Mouse (Mus musculus): ENCODE measurements at regions not wholly inside any gene's neighbourhood (a gene's known extent, or its start where the extent isn't known, plus 50 kb on each side); places are given as distances from the start of the nearest gene placed in this dataset.

- DNase-seq (ENCODE audit: extremely low read depth) = no peak
- Histone ChIP-seq H3K36me3 (replicated peaks in 1 of 2; ENCODE audit: control insufficient read depth in 1 of 2, insufficient read depth in 1 of 2, low read length in 1 of 2) (no peaks in the 10 kb centered on the region), H3K9ac (ENCODE audit: insufficient read depth, low read depth) (no peak overlapping the region), H3K4me3 (replicated peaks in 1 of 3; ENCODE audit: low read depth in 2 of 3, low read length in 2 of 3, poor library complexity in 1 of 3) (no peak overlapping the region), H3K79me2 (replicated peaks; ENCODE audit: control insufficient read depth, extremely low read depth, insufficient read depth, poor library complexity, severe bottlenecking) (no peaks in the 10 kb centered on the region), H3K4me1 (ENCODE audit: control insufficient read depth in 1 of 2, insufficient read depth in 2 of 2) (no peaks in the 10 kb centered on the region), H3K27ac (ENCODE audit: insufficient read depth, low read depth) (no peak overlapping the region), H3K9me3 (replicated peaks; ENCODE audit: low read length) (no peaks in the 10 kb centered on the region), H3K27me3 (replicated peaks) (peaks cover 61% of the 10 kb centered on the region), H3K4me2 (ENCODE audit: insufficient read depth, low read depth, poor library complexity, severe bottlenecking) (no peak overlapping the region)
- no peak for TF ChIP-seq IRF4 (IDR thresholded peaks at IDR 0.05; ENCODE audit: low read depth, low read length)
- no peak for TF ChIP-seq PAX5 (IDR thresholded peaks at IDR 0.05; ENCODE audit: low read length)
- TF ChIP-seq GABPA (IDR thresholded peaks at IDR 0.05; ENCODE audit: insufficient replicate concordance, low read depth, low read length) = no peak
- no peak for TF ChIP-seq MEF2A (IDR thresholded peaks at IDR 0.05; ENCODE audit: borderline replicate concordance, low read depth, low read length)
- TF ChIP-seq E2F4 (IDR thresholded peaks at IDR 0.05; ENCODE audit: insufficient replicate concordance, low read depth, low read length) = no peak
- TF ChIP-seq ETS1 (conservative IDR thresholded peaks at IDR 0.05; ENCODE audit: low read depth, low read length) = no peak
- dilution Hi-C loops (cut with MboI; ENCODE audit: extremely low pct_ligation_motif_present, extremely low pct_unique_long_range_greater_than_20kb, low sequenced_read_pairs) = no loop called here
- in situ Hi-C loops (cut with MboI; ENCODE audit: low pct_ligation_motif_present, low pct_unique_long_range_greater_than_20kb, low sequenced_read_pairs) = no loop called here
Measured at GRCm38 (mm10) chr6:121553501-121554132, 80.1 kb upstream of the Iqsec3 start.

GRCm38 (mm10) chr6:121533521-121533920, 60.0 kb upstream of the Iqsec3 start:
- in situ Hi-C loops (cut with MboI; ENCODE audit: low pct_ligation_motif_present, low pct_unique_long_range_greater_than_20kb, low sequenced_read_pairs) (loop anchor here (10.0 kb wide), 1 partner anchor 199 kb away; no protein-coding TSS in a partner anchor), dilution Hi-C loops (cut with MboI; ENCODE audit: extremely low pct_ligation_motif_present, extremely low pct_unique_long_range_greater_than_20kb, low sequenced_read_pairs) (no loop called here)
- H3K27ac ChIP-seq (ENCODE audit: insufficient read depth, low read depth) = no peak overlapping the region
- H3K4me3 ChIP-seq (replicated peaks in 1 of 3; ENCODE audit: low read depth in 2 of 3, low read length in 2 of 3, poor library complexity in 1 of 3) = no peak overlapping the region
- peaks cover 60% of the 10 kb centered on the region for H3K27me3 ChIP-seq (replicated peaks)
- no peaks in the 10 kb centered on the region for H3K4me1 ChIP-seq (ENCODE audit: control insufficient read depth in 1 of 2, insufficient read depth in 2 of 2)
- H3K36me3 ChIP-seq (replicated peaks in 1 of 2; ENCODE audit: control insufficient read depth in 1 of 2, insufficient read depth in 1 of 2, low read length in 1 of 2) = no peaks in the 10 kb centered on the region
- DNase-seq (ENCODE audit: extremely low read depth) = no peak
- no peak overlapping the region for H3K4me2 ChIP-seq (ENCODE audit: insufficient read depth, low read depth, poor library complexity, severe bottlenecking)
- H3K79me2 ChIP-seq (replicated peaks; ENCODE audit: control insufficient read depth, extremely low read depth, insufficient read depth, poor library complexity, severe bottlenecking) = no peaks in the 10 kb centered on the region
- no peak overlapping the region for H3K9ac ChIP-seq (ENCODE audit: insufficient read depth, low read depth)
- H3K9me3 ChIP-seq (replicated peaks; ENCODE audit: low read length) = no peaks in the 10 kb centered on the region
- TF ChIP-seq MYC (IDR thresholded peaks at IDR 0.05; ENCODE audit: low read depth, low read length) (no peak), HCFC1 (IDR thresholded peaks at IDR 0.05; ENCODE audit: low read depth, low read length) (no peak), KAT2A (IDR thresholded peaks at IDR 0.05; ENCODE audit: insufficient replicate concordance, low read length) (no peak), CTCF (conservative IDR thresholded peaks at IDR 0.05 in 1 of 2, IDR thresholded peaks at IDR 0.05 in 1 of 2; ENCODE audit: low read depth in 2 of 2, low read length in 2 of 2) (no peak), ZC3H11A (IDR thresholded peaks at IDR 0.05; ENCODE audit: low read depth, low read length) (no peak), NRF1 (IDR thresholded peaks at IDR 0.05; ENCODE audit: low read depth, low read length) (no peak), CHD1 (IDR thresholded peaks at IDR 0.05; ENCODE audit: low read depth, low read length) (no peak), NELFE (IDR thresholded peaks at IDR 0.05; ENCODE audit: low read depth, low read length) (no peak), GABPA (IDR thresholded peaks at IDR 0.05; ENCODE audit: insufficient replicate concordance, low read depth, low read length) (no peak), MEF2A (IDR thresholded peaks at IDR 0.05; ENCODE audit: borderline replicate concordance, low read depth, low read length) (no peak), UBTF (IDR thresholded peaks at IDR 0.05; ENCODE audit: low read depth, low read length) (no peak), USF1 (IDR thresholded peaks at IDR 0.05; ENCODE audit: low read depth, low read length) (no peak), SIN3A (IDR thresholded peaks at IDR 0.05; ENCODE audit: low read length) (no peak), JUND (conservative IDR thresholded peaks at IDR 0.05; ENCODE audit: low read depth, low read length) (no peak), USF2 (conservative IDR thresholded peaks at IDR 0.05; ENCODE audit: low read depth, low read length) (no peak), MXI1 (IDR thresholded peaks at IDR 0.05; ENCODE audit: low read depth, low read length) (no peak)
